Comparison of ENCODE assay signal across 23 mouse cellular contexts in the genomic region with DNA sequence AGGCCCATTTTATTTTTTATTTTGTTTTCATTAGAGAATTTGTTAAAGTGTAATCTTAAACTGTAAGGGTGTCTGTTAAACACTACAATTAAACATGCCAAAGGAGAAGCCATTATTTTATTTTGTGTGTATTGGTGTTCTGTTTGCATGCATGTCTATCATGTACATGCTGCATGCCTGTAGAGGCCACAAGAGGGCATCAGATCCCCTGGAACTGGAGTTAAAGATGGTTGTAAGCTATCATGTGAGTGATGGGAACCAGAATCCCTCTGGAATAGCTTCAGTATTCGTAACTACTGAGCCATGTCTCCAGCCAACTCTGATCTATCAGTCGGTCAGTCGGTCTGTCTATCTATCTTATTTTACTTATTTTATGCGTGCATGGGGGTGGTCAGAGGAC. TPM values are rescaled to one million over a fixed set of nuclear protein-coding genes. Genes with fewer than 3 reads are reported as not detected.
DNase-seq lines count a peak whose midpoint lies in the region; ATAC-seq and TF ChIP-seq lines count a peak whose summit lies in the region.
"Had no signal": no experiment of that assay in that cellular context is flagged by ENCODE, and none has a peak within 500 bp of the region (broad histone marks: within the 10 kb centered on the region; RNA-seq: fewer than 3 reads in every experiment).

No protein-coding gene starts in this region.

- H3K4me1 ChIP-seq in heart, adult 2 months (ENCODE audit: control insufficient read depth, insufficient read depth, low read length): no peaks in the 10 kb centered on the region
- no peaks in the 10 kb centered on the region; a peak in 1 of 4 replicates for H3K4me1 ChIP-seq in liver, embryonic 14.5 days (replicated peaks; ENCODE audit: control insufficient read depth in 2 of 2, insufficient read depth in 2 of 2, low read length in 1 of 2)
- H3K4me1 ChIP-seq in E14TG2a.4 (replicated peaks; ENCODE audit: low read depth, low read length): no peaks in the 10 kb centered on the region
- H3K4me1 ChIP-seq: heart, embryonic 13.5 days had no signal

- no peak for ATAC-seq in liver, embryonic 14.5 days (ENCODE audit: insufficient read depth)
- ATAC-seq: CD4-positive, CD25-positive, alpha-beta regulatory T cell, adult 4 months; forebrain, embryonic 14.5 days had no signal

- no peak overlapping the region for H3K4me2 ChIP-seq in liver, embryonic 14.5 days (ENCODE audit: low read depth)
- H3K4me2 ChIP-seq: heart, embryonic 13.5 days; hindbrain, embryonic 14.5 days; liver, embryonic 11.5 days; lung, embryonic 15.5 days; midbrain, embryonic 11.5 days had no signal

- 97% methylated on average over 4 of the region's 4 CpGs for WGBS in heart, adult 2 months
- WGBS in liver, embryonic 14.5 days (ENCODE audit: insufficient replicate concordance): 87% methylated on average over 4 of the region's 4 CpGs

- H3K9ac ChIP-seq in heart, adult 2 months (ENCODE audit: low read depth, low read length): no peak overlapping the region
- H3K9ac ChIP-seq in liver, embryonic 14.5 days (replicated peaks): no peak overlapping the region
- H3K9ac ChIP-seq: heart, embryonic 13.5 days; hindbrain, embryonic 14.5 days; lung, embryonic 15.5 days had no signal

- TF ChIP-seq EP300 in heart, adult 2 months (IDR thresholded peaks at IDR 0.05; ENCODE audit: insufficient read depth, low read depth, low read length): no peak
- TF ChIP-seq EP300 in liver, embryonic 14.5 days (IDR thresholded peaks at IDR 0.05; ENCODE audit: low read depth): no peak

- H3K9me3 ChIP-seq in liver, embryonic 14.5 days (ENCODE audit: control insufficient read depth, low read length): no peaks in the 10 kb centered on the region
- H3K9me3 ChIP-seq in E14TG2a.4 (ENCODE audit: low read length): no peaks in the 10 kb centered on the region
- H3K9me3 ChIP-seq: heart, embryonic 13.5 days; lung, embryonic 15.5 days had no signal

- H3K27ac ChIP-seq in heart, adult 2 months: no peak overlapping the region
- no peak overlapping the region for H3K27ac ChIP-seq in liver, embryonic 14.5 days
- H3K27ac ChIP-seq: heart, embryonic 13.5 days; hindbrain, embryonic 14.5 days; lung, embryonic 15.5 days had no signal

- intact Hi-C loops in heart, adult 2 months (cut with DNase I): no loop called here

- no peak for TF ChIP-seq POLR2A in heart, adult 2 months (IDR thresholded peaks at IDR 0.05; ENCODE audit: insufficient read depth, low read depth, low read length)

- no peaks in the 10 kb centered on the region; the same call in 1 of the 2 replicates for H3K79me2 ChIP-seq in heart, adult 2 months (replicated peaks; ENCODE audit: control insufficient read depth, insufficient read depth, low read length)

- peak; percentile 18; the same call in 1 of the 2 replicates for TF ChIP-seq CTCF in heart, adult 2 months (IDR thresholded peaks at IDR 0.05)
- TF ChIP-seq CTCF in liver, embryonic 14.5 days (IDR thresholded peaks at IDR 0.05; ENCODE audit: low read depth): peak; percentile 37; the same call in 1 of the 2 replicates
- TF ChIP-seq CTCF in E14TG2a.4 (conservative IDR thresholded peaks at IDR 0.05; ENCODE audit: low read length): peak; percentile 51

- no peak overlapping the region for H3K4me3 ChIP-seq in heart, adult 2 months
- no peak overlapping the region for H3K4me3 ChIP-seq in liver, embryonic 14.5 days (ENCODE audit: insufficient read depth in 1 of 2, low read depth in 2 of 2, low read length in 2 of 2)
- no peak overlapping the region for H3K4me3 ChIP-seq in E14TG2a.4 (replicated peaks; ENCODE audit: low read length)
- H3K4me3 ChIP-seq: heart, embryonic 13.5 days; lung, embryonic 15.5 days had no signal

- no peak for DNase-seq in heart, adult 2 months
- DNase-seq in heart, postnatal 4 days: no peak
- no peak for DNase-seq in liver, embryonic 14.5 days (ENCODE audit: low read depth in 3 of 3, low spot score in 3 of 3)
- DNase-seq in liver (no peak), ZHBTc4 (ENCODE audit: low read depth, low spot score) (peak; percentile 56)
- no peak for DNase-seq in kidney, adult 18-20 months
- DNase-seq: adrenal gland, postnatal 25 days; cerebellum, adult 8-10 months; gastrocnemius, postnatal 14 days; heart, adult 18-20 months; heart, postnatal 14 days; kidney, postnatal 4 days; layer of hippocampus, adult 9-11 months; thymus, adult 2 months; thymus, postnatal 4 days had no signal

- H3K27me3 ChIP-seq in heart, adult 2 months (ENCODE audit: control insufficient read depth, insufficient read depth, low read length): no peaks in the 10 kb centered on the region
- H3K27me3 ChIP-seq in liver, embryonic 14.5 days (ENCODE audit: control insufficient read depth, insufficient read depth, low read length): no peaks in the 10 kb centered on the region
- no peaks in the 10 kb centered on the region for H3K27me3 ChIP-seq in E14TG2a.4 (ENCODE audit: insufficient read depth, low read length)
- H3K27me3 ChIP-seq: heart, embryonic 13.5 days; lung, embryonic 15.5 days had no signal

- no peaks in the 10 kb centered on the region for H3K36me3 ChIP-seq in heart, adult 2 months (ENCODE audit: control insufficient read depth, insufficient read depth, low read length)
- H3K36me3 ChIP-seq in liver, embryonic 14.5 days (replicated peaks; ENCODE audit: control insufficient read depth, insufficient read depth, low read depth): no peaks in the 10 kb centered on the region
- H3K36me3 ChIP-seq in E14TG2a.4 (ENCODE audit: insufficient read depth, low read length): no peaks in the 10 kb centered on the region
- H3K36me3 ChIP-seq: lung, embryonic 15.5 days had no signal

RNA-seq across cellular contexts. Expression of a gene that starts 17.6 kb away (rescaled TPM):
- 10 to 100 TPM; 36.9 to 43.8 TPM for total RNA-seq in heart, adult 2 months (2021)
- 10.4 and 19.1 TPM in 2 replicates for polyA plus RNA-seq in heart, adult 2 months (2012; rRNA removed)
- total RNA-seq in heart, postnatal 4 days (2021): 10 to 100 TPM; 47.4 to 48.4 TPM
- polyA plus RNA-seq in liver, embryonic 14.5 days (2012; rRNA removed): 3.5 and 5.0 TPM in 2 replicates
- 6.8 and 7.6 TPM in 2 replicates for polyA plus RNA-seq in liver, embryonic 14.5 days (2014; fragmentation: Nextera tagmentation; extraction: Ambion mirVana)

RNA-seq across cellular contexts. Expression of a gene that starts 17.7 kb away (rescaled TPM):
- 1 to 10 TPM; 4.4 to 4.6 TPM for total RNA-seq in heart, adult 2 months (2021)
- polyA plus RNA-seq in heart, adult 2 months (2012; rRNA removed): 1.4 and 2.8 TPM in 2 replicates
- total RNA-seq in heart, postnatal 4 days (2021): 1 to 10 TPM; 6.7 to 7.0 TPM
- polyA plus RNA-seq in liver, embryonic 14.5 days (2012; rRNA removed): 3.0 and 3.6 TPM in 2 replicates
- 1.3 TPM in 2 replicates for polyA plus RNA-seq in liver, embryonic 14.5 days (2014; fragmentation: Nextera tagmentation; extraction: Ambion mirVana)

RNA-seq across cellular contexts. Expression of a gene that starts 17.8 kb away (rescaled TPM):
- 1 to 10 TPM; 4.4 to 5.0 TPM for total RNA-seq in heart, adult 2 months (2021)
- 1.7 and 3.9 TPM in 2 replicates for polyA plus RNA-seq in heart, adult 2 months (2012; rRNA removed)
- total RNA-seq in heart, postnatal 4 days (2021): 1 to 10 TPM; 5.3 to 5.5 TPM
- polyA plus RNA-seq in liver, embryonic 14.5 days (2012; rRNA removed): 1.5 and 1.9 TPM in 2 replicates
- 1.3 TPM in 2 replicates for polyA plus RNA-seq in liver, embryonic 14.5 days (2014; fragmentation: Nextera tagmentation; extraction: Ambion mirVana)

RNA-seq across cellular contexts. Expression of a gene that starts 38.0 kb away (rescaled TPM):
- total RNA-seq in heart, adult 2 months (2021): 10 to 100 TPM; 28.2 to 35.0 TPM
- 5.9 and 12.8 TPM in 2 replicates for polyA plus RNA-seq in heart, adult 2 months (2012; rRNA removed)
- 10 to 100 TPM; 45.1 to 51.6 TPM for total RNA-seq in heart, postnatal 4 days (2021)
- polyA plus RNA-seq in liver, embryonic 14.5 days (2012; rRNA removed): 2.9 and 3.7 TPM in 2 replicates
- polyA plus RNA-seq in liver, embryonic 14.5 days (2014; fragmentation: Nextera tagmentation; extraction: Ambion mirVana): 3.0 and 3.2 TPM in 2 replicates

RNA-seq across cellular contexts. Expression of a gene that starts 55.4 kb away (rescaled TPM):
- under 1 TPM; 0.63 to 0.73 TPM for total RNA-seq in heart, adult 2 months (2021)
- 0.37 and 0.50 TPM in 2 replicates for polyA plus RNA-seq in heart, adult 2 months (2012; rRNA removed)
- total RNA-seq in heart, postnatal 4 days (2021): 1 to 10 TPM; 1.4 to 1.5 TPM
- 0.04 and 0.06 TPM in 2 replicates for polyA plus RNA-seq in liver, embryonic 14.5 days (2012; rRNA removed)
- not detected in 2 replicates for polyA plus RNA-seq in liver, embryonic 14.5 days (2014; fragmentation: Nextera tagmentation; extraction: Ambion mirVana)
